Mouse (Mus musculus) frontal cortex, adult (tissue): ENCODE measurements around the gene Ganc.

Experiments used
- ATAC-seq: cut with Nextera tagmentation; 2 replicates; pipeline ENCODE4 v1.9.2; 2017; ENCODE audit warnings: mild to moderate bottlenecking, moderate library complexity, mixed read lengths; ENCODE audit not compliant: low TSS enrichment

The Ganc gene

DNA sequence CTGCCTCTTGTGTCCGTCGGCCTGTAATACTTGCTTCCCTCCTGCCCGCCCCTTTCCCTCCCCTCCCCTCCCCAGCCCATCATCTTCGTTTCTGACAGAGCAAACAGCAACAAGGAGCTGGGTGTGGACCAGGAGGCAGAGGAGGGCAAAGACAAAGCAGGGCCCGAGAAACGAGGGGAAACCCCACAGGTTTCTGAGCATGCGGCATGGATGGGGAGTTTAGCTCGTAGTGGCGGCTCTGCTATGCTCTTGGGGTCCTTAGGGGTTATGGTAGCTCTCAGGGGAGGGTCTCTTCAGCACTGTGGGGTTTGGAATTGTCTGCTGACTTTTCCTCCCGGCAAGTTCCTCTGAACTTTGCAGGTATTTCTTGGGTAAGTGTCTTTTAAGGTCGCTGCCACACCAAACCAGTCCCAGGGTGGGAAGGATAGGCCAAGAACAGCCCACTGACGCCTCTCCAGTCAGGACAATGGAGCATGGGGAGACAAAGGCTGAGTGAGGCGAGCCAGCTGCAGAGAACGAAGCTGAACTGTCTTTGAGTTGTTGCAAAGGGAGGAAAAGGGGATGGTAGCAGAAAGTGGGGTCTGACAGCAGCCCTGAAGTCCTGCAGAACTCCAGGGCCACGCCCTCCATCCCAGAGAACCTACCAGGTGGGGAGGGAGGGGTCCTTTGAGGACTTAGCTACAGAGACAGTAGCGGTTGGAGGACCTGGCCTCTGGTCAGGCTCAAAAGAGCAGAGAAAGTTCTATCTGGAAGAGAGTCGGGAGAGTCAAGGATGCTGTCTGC lies 97.6 kb downstream of the Ganc start:
- no peak for ATAC-seq

GRCm38 (mm10) chr2:120501931-120502604 lies 98.4 kb downstream of the Ganc start:
- ATAC-seq = no peak

DNA sequence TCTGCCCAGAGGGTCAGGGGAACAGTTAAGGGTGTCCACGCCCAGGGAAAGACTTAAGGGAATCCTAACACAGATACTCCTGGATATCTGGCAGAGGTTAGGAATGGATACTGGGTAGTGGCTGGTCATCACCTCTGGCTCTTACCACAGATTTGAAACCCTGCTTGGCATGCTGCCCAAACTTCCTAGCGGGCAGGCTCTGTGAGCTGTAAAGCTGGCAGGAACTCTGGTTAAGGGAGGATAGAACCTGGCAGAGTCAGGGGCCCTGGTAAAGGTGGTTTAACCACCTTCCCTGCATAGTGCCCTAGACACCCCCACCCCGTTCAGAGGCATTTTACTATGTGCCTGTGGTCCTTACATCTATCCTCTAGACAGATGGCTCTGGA lies 98.9 kb downstream of the Ganc start:
- no peak for ATAC-seq

DNA sequence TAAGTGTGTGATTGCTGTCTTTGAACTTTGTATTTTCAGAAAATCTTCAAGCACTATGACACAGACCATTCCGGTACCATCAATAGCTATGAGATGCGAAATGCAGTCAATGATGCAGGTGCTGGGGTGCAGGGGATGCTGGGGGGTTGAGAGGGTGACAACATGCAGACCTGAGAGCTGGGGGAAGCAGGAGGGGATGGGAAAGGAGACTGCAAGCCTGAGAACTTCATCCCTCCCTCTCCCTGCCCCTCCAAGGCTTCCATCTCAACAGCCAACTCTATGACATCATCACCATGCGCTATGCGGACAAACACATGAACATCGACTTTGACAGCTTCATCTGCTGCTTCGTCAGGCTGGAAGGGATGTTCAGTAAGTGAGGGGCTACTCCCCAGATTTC lies 99.4 kb downstream of the Ganc start:
- no peak for ATAC-seq

DNA sequence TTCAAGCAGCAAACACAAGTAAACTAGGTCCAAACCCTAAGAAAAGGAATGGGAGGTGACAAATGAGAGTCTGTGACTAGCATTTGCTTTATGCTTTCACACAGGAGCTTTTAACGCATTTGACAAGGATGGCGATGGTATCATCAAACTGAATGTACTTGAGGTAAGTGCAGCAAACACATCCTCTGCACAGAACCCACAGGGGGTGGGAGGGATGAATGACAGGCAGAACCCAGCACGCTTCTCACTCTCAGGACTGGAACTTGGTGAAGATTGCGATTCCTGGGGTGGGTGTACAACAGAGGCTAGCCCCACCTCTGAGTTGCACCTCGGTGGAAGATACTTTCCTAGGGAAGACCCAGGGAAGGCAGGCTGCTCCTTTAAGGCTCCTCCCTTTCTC lies 100.3 kb downstream of the Ganc start:
- peak; percentile 38; the same call in 1 of the 2 replicates for ATAC-seq
